Mouse (Mus musculus): ENCODE data around the gene Nobox. TPM values are rescaled to one million over a fixed set of nuclear protein-coding genes. Genes with fewer than 3 reads are reported as not detected.

The Nobox gene
- total and polyA plus RNA-seq, 2 experiments from 2014 or later = not detected

DNA sequence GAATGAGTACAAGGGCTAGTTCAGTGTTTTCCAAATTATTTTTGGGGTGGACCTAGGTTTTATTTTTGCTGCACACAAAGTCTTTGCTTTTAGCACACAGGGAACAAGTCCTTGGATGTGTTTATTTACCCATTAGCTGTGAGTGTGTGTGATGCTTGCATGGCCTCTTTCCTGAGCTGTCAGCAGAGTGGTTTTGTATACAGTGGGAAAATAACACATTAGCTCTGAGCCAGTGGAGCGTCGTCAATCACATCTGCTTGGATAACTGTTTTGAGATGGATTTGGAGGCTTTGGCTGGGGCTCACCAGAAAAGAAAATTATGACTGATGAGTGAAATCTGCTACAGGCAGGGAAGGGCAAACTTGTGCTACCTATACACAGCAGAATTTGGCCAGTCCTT is 33.0 kb upstream of the Nobox start:
- Histone ChIP-seq H3K36me3 (ENCODE audit: insufficient read depth, low read length) (no peaks in the 10 kb centered on the region), H3K27me3 (ENCODE audit: insufficient read depth, low read length) (no peaks in the 10 kb centered on the region), H3K4me1 (ENCODE audit: insufficient read depth, low read length) (no peaks in the 10 kb centered on the region), H3K4me2 (ENCODE audit: low read depth, low read length, poor library complexity, severe bottlenecking) (no peak overlapping the region), H3K27ac (ENCODE audit: low read depth, low read length) (no peak overlapping the region), H3K9ac (replicated peaks; ENCODE audit: low read length, poor library complexity, severe bottlenecking) (no peak overlapping the region), H3K9me3 (ENCODE audit: low read length) (no peaks in the 10 kb centered on the region), H3K4me3 (ENCODE audit: low read depth, low read length) (no peak overlapping the region)
- no peak for TF ChIP-seq CTCF (IDR thresholded peaks at IDR 0.05)
- peak; percentile 24 for DNase-seq (ENCODE audit: low spot score)
- WGBS = 77% methylated on average over 2 of the region's 2 CpGs
- no peak for ATAC-seq (ENCODE audit: low FRiP score)

DNA sequence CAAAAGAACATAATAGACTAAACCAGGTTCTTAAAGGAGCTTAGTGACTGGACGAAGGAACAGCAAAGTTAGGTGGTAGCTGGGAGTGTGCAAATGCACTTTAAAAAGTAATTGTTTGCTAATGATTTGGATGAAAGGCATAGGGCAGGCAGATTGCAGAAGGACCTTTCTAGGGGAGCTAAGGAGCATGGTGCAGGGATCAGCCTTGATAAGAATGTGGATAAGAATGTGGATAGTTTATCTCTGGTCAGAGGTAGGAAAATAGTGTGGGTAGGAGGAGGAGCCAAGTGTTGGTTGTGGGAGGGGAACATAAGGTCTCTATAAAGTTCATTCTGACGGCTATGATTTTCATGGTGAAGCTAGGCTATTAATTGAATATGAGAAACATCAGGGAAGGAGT is 29.4 kb upstream of the Nobox start:
- no peaks in the 10 kb centered on the region for H3K9me3 ChIP-seq (ENCODE audit: low read length)
- H3K4me1 ChIP-seq (ENCODE audit: insufficient read depth, low read length) = no peaks in the 10 kb centered on the region
- WGBS = 76% methylated on average over 2 of the region's 2 CpGs
- no peak for TF ChIP-seq CTCF (IDR thresholded peaks at IDR 0.05)
- H3K27ac ChIP-seq (ENCODE audit: low read depth, low read length) = no peak overlapping the region
- no peaks in the 10 kb centered on the region for H3K27me3 ChIP-seq (ENCODE audit: insufficient read depth, low read length)
- H3K4me2 ChIP-seq (ENCODE audit: low read depth, low read length, poor library complexity, severe bottlenecking) = no peak overlapping the region
- ATAC-seq (ENCODE audit: low FRiP score) (no peak), DNase-seq (ENCODE audit: low spot score) (no peak)
- H3K9ac ChIP-seq (replicated peaks; ENCODE audit: low read length, poor library complexity, severe bottlenecking) = no peak overlapping the region
- H3K4me3 ChIP-seq (ENCODE audit: low read depth, low read length) = no peak overlapping the region
- no peaks in the 10 kb centered on the region for H3K36me3 ChIP-seq (ENCODE audit: insufficient read depth, low read length)

DNA sequence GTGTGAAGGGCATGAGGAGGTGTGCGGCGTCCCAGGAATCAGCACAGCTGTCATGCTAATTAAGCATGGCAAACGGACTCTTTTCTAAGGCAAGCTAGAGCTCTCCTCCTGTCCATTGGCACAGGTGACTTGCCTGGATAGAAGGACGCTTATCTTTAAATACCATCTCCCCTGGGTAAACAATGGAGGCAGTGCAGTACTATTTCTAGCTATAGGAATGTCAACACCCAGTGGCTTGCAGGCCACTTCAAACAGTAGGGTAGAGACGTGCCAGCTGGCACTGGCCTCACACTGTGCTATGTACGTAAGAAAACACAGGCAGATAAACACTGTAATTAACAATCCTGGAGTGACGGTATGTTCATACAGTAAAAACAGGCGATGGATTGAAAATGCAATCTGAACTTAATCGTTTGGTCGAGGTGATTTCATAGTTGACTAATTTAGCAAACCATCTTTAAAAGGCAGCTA is 28.2 kb upstream of the Nobox start:
- 37% methylated on average over 10 of the region's 10 CpGs for WGBS
- ATAC-seq (ENCODE audit: low FRiP score) = peak; percentile 41
- no peak for TF ChIP-seq CTCF (IDR thresholded peaks at IDR 0.05)

DNA sequence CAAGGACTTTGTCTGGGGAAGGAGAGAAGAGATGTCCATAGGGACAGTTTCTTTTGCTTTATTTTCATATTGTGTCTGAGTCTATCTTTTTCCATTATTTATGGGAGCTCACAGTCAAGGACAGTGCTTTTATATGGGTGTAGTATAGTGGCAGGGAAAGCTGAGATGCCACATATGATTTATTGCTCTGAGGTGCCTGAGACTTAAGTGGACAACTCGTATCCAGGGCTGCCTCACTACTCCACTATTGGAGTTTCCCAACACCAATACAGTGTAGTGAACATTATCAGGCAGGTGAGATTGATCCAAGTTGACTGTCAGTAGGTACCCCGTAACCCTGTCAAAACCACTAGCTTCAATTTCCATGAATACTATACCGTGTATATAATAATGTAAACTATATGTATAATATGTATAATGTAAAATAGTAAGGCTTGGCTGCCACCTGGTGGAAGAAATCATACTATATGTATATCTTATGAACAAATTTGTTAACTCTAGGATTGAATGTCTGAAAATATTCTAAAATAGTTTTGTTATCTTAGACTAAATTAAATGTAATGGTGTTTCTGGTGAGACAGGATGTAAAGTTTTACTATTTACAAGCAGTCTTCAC is 26.4 kb upstream of the Nobox start:
- no peaks in the 10 kb centered on the region for H3K4me1 ChIP-seq (ENCODE audit: insufficient read depth, low read length)
- H3K9ac ChIP-seq (replicated peaks; ENCODE audit: low read length, poor library complexity, severe bottlenecking) = no peak overlapping the region
- DNase-seq (ENCODE audit: low spot score) = peak; percentile 60
- no peaks in the 10 kb centered on the region for H3K9me3 ChIP-seq (ENCODE audit: low read length)
- no peaks in the 10 kb centered on the region for H3K27me3 ChIP-seq (ENCODE audit: insufficient read depth, low read length)
- 80% methylated on average over 3 of the region's 3 CpGs for WGBS
- peak; percentile 60 for TF ChIP-seq CTCF (IDR thresholded peaks at IDR 0.05)
- no peak overlapping the region for H3K27ac ChIP-seq (ENCODE audit: low read depth, low read length)
- H3K36me3 ChIP-seq (ENCODE audit: insufficient read depth, low read length) = no peaks in the 10 kb centered on the region
- H3K4me2 ChIP-seq (ENCODE audit: low read depth, low read length, poor library complexity, severe bottlenecking) = no peak overlapping the region
- peak; percentile 70; the same call in 1 of the 2 replicates for ATAC-seq (ENCODE audit: low FRiP score)
- H3K4me3 ChIP-seq (ENCODE audit: low read depth, low read length) = no peak overlapping the region

More for the DNA sequence above, 28.2 kb upstream of the Nobox start:
- no peak overlapping the region for H3K9ac ChIP-seq (replicated peaks; ENCODE audit: low read length, poor library complexity, severe bottlenecking)
- H3K27me3 ChIP-seq (ENCODE audit: insufficient read depth, low read length) = no peaks in the 10 kb centered on the region
- H3K9me3 ChIP-seq (ENCODE audit: low read length) = no peaks in the 10 kb centered on the region
- no peaks in the 10 kb centered on the region for H3K4me1 ChIP-seq (ENCODE audit: insufficient read depth, low read length)
- H3K27ac ChIP-seq (ENCODE audit: low read depth, low read length) = no peak overlapping the region
- no peak overlapping the region for H3K4me3 ChIP-seq (ENCODE audit: low read depth, low read length)
- DNase-seq (ENCODE audit: low spot score) = peak; percentile 66
- H3K36me3 ChIP-seq (ENCODE audit: insufficient read depth, low read length) = no peaks in the 10 kb centered on the region
- no peak overlapping the region for H3K4me2 ChIP-seq (ENCODE audit: low read depth, low read length, poor library complexity, severe bottlenecking)

DNA sequence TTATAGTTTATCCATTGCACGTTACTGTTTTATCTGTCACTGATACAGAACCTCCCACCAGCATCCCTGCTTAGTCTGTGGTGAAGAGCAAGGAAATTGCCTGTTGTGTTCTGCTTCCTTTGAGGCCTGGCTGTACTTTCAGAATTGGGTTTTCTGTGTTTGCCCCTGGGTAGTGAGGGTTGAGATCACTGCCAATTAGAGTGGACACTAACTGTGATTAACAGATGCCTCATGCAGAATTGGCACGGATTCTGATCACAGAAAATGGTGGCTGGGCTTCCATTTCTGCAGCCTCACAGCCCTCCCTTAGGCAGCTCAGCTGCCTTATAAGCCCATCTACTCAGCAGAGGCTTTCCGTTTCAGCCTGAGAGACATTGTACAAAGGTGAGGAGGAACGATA is 24.1 kb upstream of the Nobox start:
- Histone ChIP-seq H3K9me3 (ENCODE audit: low read length) (no peaks in the 10 kb centered on the region), H3K27me3 (ENCODE audit: insufficient read depth, low read length) (no peaks in the 10 kb centered on the region), H3K36me3 (ENCODE audit: insufficient read depth, low read length) (no peaks in the 10 kb centered on the region), H3K4me2 (ENCODE audit: low read depth, low read length, poor library complexity, severe bottlenecking) (no peak overlapping the region), H3K27ac (ENCODE audit: low read depth, low read length) (no peak overlapping the region), H3K9ac (replicated peaks; ENCODE audit: low read length, poor library complexity, severe bottlenecking) (no peak overlapping the region), H3K4me3 (ENCODE audit: low read depth, low read length) (no peak overlapping the region), H3K4me1 (ENCODE audit: insufficient read depth, low read length) (no peaks in the 10 kb centered on the region)
- peak; percentile 79 for DNase-seq (ENCODE audit: low spot score)
- peak; percentile 36; the same call in 1 of the 2 replicates for ATAC-seq (ENCODE audit: low FRiP score)
- 47% methylated on average over 4 of the region's 4 CpGs for WGBS
- no peak for TF ChIP-seq CTCF (IDR thresholded peaks at IDR 0.05)

DNA sequence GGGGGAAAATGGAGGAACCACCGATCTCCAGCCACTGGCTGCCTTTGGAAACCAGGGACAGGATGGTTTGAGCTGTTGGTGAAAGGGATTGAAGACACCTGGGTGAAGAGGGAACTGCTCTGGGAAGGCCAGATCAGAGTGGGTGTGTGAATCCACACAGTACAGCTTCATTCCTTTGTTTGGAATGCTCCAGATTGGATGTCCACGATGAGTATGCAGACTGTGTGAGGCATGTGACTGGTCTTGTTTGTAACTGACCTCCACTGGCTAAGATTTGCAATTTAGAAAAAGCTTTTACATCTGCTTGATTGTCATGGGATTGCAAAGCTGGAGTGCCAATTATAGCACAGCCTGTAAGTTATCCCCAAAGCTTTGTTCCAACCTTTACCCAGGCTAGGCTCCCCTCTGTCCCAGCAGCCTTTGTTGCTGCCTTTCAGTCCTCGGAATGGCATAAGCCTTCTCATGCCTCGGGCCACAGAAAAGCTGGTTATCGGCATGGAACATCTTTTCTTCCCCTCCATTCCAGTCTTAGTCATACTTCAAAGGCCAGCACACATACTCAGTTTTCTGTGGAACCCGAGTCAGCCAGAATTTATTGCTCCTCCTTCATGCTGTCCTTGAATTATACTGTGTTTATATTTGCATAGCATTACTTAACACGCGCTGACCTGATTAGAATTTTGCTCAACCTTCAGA is 3.8 kb upstream of the Nobox start:
- H3K27me3 ChIP-seq (ENCODE audit: insufficient read depth, low read length) = no peaks in the 10 kb centered on the region
- H3K4me2 ChIP-seq (ENCODE audit: low read depth, low read length, poor library complexity, severe bottlenecking) = no peak overlapping the region
- H3K36me3 ChIP-seq (ENCODE audit: insufficient read depth, low read length) = no peaks in the 10 kb centered on the region
- no peaks in the 10 kb centered on the region for H3K9me3 ChIP-seq (ENCODE audit: low read length)
- TF ChIP-seq CTCF (IDR thresholded peaks at IDR 0.05) = no peak
- H3K27ac ChIP-seq (ENCODE audit: low read depth, low read length) = no peak overlapping the region
- no peak overlapping the region for H3K4me3 ChIP-seq (ENCODE audit: low read depth, low read length)
- 32% methylated on average over 8 of the region's 8 CpGs for WGBS
- no peaks in the 10 kb centered on the region for H3K4me1 ChIP-seq (ENCODE audit: insufficient read depth, low read length)
- no peak overlapping the region for H3K9ac ChIP-seq (replicated peaks; ENCODE audit: low read length, poor library complexity, severe bottlenecking)
- ATAC-seq (ENCODE audit: low FRiP score) = peak; percentile 76
- no peak for DNase-seq (ENCODE audit: low spot score)
